Mouse (Mus musculus) urinary bladder, postnatal 0 days (tissue): ENCODE data around the gene Nsun7. TPM values are rescaled to one million over a fixed set of nuclear protein-coding genes. Genes with fewer than 3 reads are reported as not detected.

Source experiments
- polyA plus RNA-seq: library from polyadenylated mRNA; unstranded; fragments of >200 nt; fragmentation: Nextera tagmentation; extraction: Ambion mirVana; gene quantifications from 2 replicates; pipeline ENCODE4 v1.2.1, GENCODE M21; 2015

Gene Nsun7
- polyA plus RNA-seq: 0.18 and 0.23 TPM in 2 replicates

DNA sequence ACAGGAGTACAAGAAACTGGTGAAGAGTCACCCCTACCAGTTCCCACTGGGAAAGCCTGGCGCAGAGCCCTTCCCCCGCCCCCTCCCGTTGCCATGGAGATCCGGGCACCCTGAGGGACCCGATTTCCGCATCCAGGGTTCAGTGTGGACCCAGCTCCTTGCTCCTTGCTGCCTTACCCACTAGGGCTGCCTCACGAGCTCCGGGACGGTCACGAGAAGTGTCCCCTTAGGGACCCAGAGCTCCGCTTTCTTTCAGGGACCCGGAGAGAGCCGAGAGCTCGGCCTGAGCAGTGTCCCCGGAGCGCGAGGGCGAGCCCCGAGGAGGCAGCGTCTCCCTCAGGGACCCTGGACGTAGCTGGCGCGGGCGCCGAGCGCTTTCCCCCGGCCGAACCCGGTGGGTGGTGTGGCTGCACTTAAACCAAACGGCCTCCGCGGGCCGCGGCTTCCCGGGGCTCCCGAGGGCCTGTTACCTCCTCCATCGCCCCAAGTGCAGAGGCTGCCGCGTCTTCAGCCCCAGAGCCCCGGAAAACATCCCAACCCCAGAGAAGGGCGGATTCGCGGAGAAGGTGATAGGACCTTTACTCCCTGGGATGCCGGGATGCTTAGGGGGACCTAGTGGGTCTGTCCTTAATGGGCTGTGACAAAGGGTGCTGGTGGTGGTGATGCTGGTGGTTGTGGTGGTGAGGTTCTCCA is at the start of gene Nsun7:
Gene Nsun7 (plus strand): TSS at position 142 of the 693 bp plus-strand sequence.

Other genes starting within 250 kb of the Nsun7 start
- 24.8 and 28.9 TPM in 2 replicates for gene Rbm47, start 86.8 kb upstream of the Nsun7 start, polyA plus RNA-seq